Mouse (Mus musculus) stomach, postnatal 0 days (tissue): ENCODE data around the gene Tnnt1. TPM values are rescaled to one million over a fixed set of nuclear protein-coding genes. Genes with fewer than 3 reads are reported as not detected.
"Not testable (repeated sequence)": the region's sequence is repeated elsewhere in the genome, so short reads cannot be mapped to it uniquely, and the experiment has no call there.

Experiments used
- ATAC-seq: fragments of 200-750 bp; cut with Nextera tagmentation; 2 replicates; pipeline ENCODE4 v1.8.0; 2017; ENCODE audit not compliant: low FRiP score, low TSS enrichment
- DNase-seq: peaks from one replicate; pipeline ENCODE4 v3.0.0-alpha.2; 2016; ENCODE audit warnings: low spot score
- H3K27ac ChIP-seq: fragments of 300-500 bp; sonication (generic); replicated peaks from 2 replicates; pipeline ENCODE4 v1.5.1; 2014; ENCODE audit warnings: mild to moderate bottlenecking, control low read depth
- H3K27me3 ChIP-seq: fragments of 300-500 bp; sonication (generic); 2 replicates; pipeline ENCODE4 v1.6.1; 2014; ENCODE audit warnings: low read length; ENCODE audit not compliant: control insufficient read depth, insufficient read depth
- H3K36me3 ChIP-seq: fragments of 300-500 bp; sonication (generic); 2 replicates; pipeline ENCODE4 v1.6.1; 2014; ENCODE audit warnings: low read length, mixed read lengths; ENCODE audit not compliant: control insufficient read depth, insufficient read depth
- H3K4me1 ChIP-seq: fragments of 300-500 bp; sonication (generic); replicated peaks from 2 replicates; pipeline ENCODE4 v1.6.1; 2014; ENCODE audit warnings: antibody characterized with exemption; ENCODE audit not compliant: control insufficient read depth, insufficient read depth
- H3K4me2 ChIP-seq: fragments of 300-500 bp; sonication (generic); replicated peaks from 2 replicates; pipeline ENCODE4 v1.6.1; 2014; ENCODE audit warnings: low read depth, mild to moderate bottlenecking, control low read depth, moderate library complexity
- H3K4me3 ChIP-seq: fragments of 300-500 bp; sonication (generic); 2 replicates; pipeline ENCODE4 v1.5.1; 2014; ENCODE audit warnings: low read depth, low read length, control low read depth
- H3K9ac ChIP-seq: fragments of 300-500 bp; sonication (generic); 2 replicates; pipeline ENCODE4 v1.6.1; 2014; ENCODE audit warnings: mild to moderate bottlenecking, low read length, control low read depth, mixed read lengths
- H3K9me3 ChIP-seq: fragments of 300-500 bp; sonication (generic); 2 replicates; pipeline ENCODE4 v1.6.1; 2016; ENCODE audit warnings: low read length; ENCODE audit not compliant: control insufficient read depth
- CTCF ChIP-seq: IDR thresholded peaks from 2 replicates; pipeline ENCODE4 v1.5.1; 2016; ENCODE audit warnings: antibody characterized with exemption, low read depth, mild to moderate bottlenecking, moderate library complexity
- EP300 ChIP-seq: optimal IDR thresholded peaks from 2 replicates; pipeline ENCODE3; 2016; ENCODE audit warnings: antibody characterized with exemption
- WGBS: fragments of 180-500 bp; shearing (Covaris S2); extraction: QIAGEN DNeasy Blood & Tissue Kit; methylation state at CpG from one replicate; pipeline ENCODE4 v1.1.7; 2014; 5-methylcytosine and 5-hydroxymethylcytosine counted together
- polyA plus RNA-seq: library from polyadenylated mRNA; unstranded; fragments of >200 nt; fragmentation: Nextera tagmentation; extraction: Ambion mirVana; gene quantifications from 2 replicates; pipeline ENCODE4 v1.2.1, GENCODE M21; 2015

Tnnt1 gene
- polyA plus RNA-seq, 1 experiment from 2014 or later, result 15.5 TPM

DNA sequence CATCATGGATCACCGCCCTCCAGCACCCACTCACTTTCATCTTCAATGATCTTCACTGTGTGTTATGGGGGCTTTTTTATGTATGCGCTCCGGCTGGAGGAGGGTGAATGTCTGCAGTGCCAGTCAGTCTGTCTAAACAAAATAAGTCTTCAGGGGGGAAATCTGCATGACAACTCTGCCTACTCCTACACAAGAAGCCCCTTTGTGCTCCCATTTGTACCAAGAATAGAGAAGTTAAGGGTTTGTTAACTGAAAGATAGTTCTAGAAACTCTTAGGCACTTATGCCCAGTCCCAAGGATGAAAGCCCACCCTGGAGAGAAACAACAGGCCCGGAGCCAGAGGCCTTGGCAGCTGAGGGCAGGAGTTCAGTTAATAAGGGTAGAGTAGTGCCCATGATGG is 20.2 kb upstream of the Tnnt1 start:
- ATAC-seq, result no peak
- H3K27ac ChIP-seq, result no peak overlapping the region
- DNase-seq, result no peak
- no peak overlapping the region for H3K9ac ChIP-seq
- 87% methylated on average over 4 of the region's 4 CpGs for WGBS
- H3K36me3 ChIP-seq, result no peaks in the 10 kb centered on the region
- no peak overlapping the region for H3K4me2 ChIP-seq
- no peaks in the 10 kb centered on the region for H3K4me1 ChIP-seq
- H3K4me3 ChIP-seq, result no peak overlapping the region
- no peaks in the 10 kb centered on the region for H3K9me3 ChIP-seq
- TF ChIP-seq EP300, result no peak
- H3K27me3 ChIP-seq, result no peaks in the 10 kb centered on the region

DNA sequence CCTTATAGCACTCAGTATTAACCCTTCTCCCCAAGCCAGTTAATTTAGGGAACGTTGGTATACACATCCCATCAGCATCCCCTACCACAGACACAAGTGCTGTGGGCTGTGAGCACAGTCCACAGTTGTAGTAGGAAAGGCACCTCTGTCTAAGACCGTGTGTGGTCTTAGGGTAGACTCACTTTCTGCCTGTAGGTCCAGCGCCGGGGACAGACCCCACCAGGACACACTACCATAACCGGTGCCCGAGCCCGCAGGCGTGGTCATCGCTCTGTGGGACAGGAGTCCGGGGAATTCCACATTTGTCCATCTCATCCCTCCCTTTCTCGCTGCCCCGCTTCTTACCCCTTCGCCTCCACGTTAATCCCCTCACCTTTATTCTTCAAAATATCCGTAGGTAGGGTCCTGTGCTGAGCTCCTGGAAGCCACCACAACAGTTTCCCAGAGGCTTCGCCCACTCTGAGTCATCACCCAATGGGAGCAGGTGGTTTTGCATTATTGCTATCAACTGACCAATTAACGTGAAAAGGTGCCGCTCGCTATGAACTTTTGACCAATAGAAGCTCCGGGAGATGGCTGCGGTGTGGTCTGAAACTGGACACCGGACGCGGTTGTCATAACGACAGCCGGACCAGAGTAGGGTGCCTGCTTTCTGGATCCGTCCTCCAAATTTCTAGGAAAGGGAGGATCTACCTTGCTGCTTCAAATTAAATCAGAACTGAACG is 16.0 kb upstream of the Tnnt1 start, which contains the start of gene Dnaaf3:
TSS of gene Dnaaf3 (minus strand) at position 449 of the 725 bp plus-strand sequence.
- Histone ChIP-seq H3K9me3 (no peaks in the 10 kb centered on the region), H3K4me2 (peak within 1 kb of the TSS; percentile 57), H3K9ac (no peak within 1 kb of the TSS; the same call in 1 of the 2 replicates), H3K27ac (no peak within 1 kb of the TSS), H3K36me3 (no peaks in the 10 kb centered on the region), H3K27me3 (no peaks in the 10 kb centered on the region), H3K4me3 (peak within 1 kb of the TSS; percentile 36), H3K4me1 (no peaks in the 10 kb centered on the region; the same call in 1 of the 2 replicates)
- 3% methylated on average over 28 of the region's 28 CpGs for WGBS
- ATAC-seq (peak; percentile 93), DNase-seq (peak; percentile 88)
- TF ChIP-seq EP300, result no peak
- TF ChIP-seq CTCF, result no peak

DNA sequence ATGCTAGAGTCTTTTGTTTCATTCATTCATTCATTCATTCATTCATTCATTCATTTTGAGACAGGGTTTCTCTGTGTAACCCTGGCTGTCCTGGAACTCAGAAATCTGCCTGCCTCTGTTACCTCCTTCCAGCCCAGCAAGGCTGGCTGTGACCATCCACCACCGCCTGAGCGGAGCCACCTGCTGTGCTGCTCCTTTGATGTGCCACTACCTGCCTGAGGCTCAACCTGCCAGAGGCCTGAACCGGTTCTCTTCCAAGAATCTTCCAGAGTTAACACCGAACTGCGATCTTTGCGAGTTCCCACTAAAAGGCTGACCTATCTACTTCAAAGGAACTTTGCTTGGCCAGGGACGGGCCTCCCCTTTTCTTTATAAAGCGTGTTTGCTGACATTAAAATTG is 14.0 kb upstream of the Tnnt1 start:
- not testable (repeated sequence) for H3K9me3 ChIP-seq, H3K27ac ChIP-seq, H3K36me3 ChIP-seq, H3K9ac ChIP-seq, ATAC-seq, DNase-seq, H3K4me2 ChIP-seq, H3K4me3 ChIP-seq, H3K27me3 ChIP-seq, H3K4me1 ChIP-seq
- 30% methylated on average over 7 of the region's 8 CpGs for WGBS

DNA sequence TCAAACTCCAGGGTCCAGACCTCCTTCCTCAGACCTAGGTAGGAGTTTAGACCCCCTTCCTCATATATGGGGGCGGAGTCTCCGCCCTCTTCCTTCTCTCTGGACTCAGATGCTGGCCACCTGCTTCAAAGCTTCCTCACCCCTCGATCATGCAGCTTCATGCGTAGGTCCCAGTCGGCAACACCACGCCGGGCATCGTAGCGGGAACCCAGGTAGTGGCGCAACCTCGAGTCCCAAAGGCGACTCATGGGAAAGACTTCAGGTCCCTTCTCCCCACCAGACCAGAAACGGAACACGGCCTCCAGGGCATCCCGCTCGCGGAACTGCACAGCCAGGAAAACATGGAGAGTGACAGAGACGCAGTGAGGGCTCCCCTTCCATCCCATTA is 11.1 kb upstream of the Tnnt1 start:
- Histone ChIP-seq H3K4me2 (peak overlapping the region; percentile 63), H3K4me3 (no peak overlapping the region), H3K9me3 (no peaks in the 10 kb centered on the region), H3K27me3 (no peaks in the 10 kb centered on the region), H3K36me3 (no peaks in the 10 kb centered on the region), H3K9ac (no peak overlapping the region), H3K4me1 (no peaks in the 10 kb centered on the region; the same call in 1 of the 2 replicates), H3K27ac (no peak overlapping the region)
- no peak for DNase-seq
- 63% methylated on average over 18 of the region's 18 CpGs for WGBS
- no peak for ATAC-seq
- no peak for TF ChIP-seq CTCF
- no peak for TF ChIP-seq EP300

DNA sequence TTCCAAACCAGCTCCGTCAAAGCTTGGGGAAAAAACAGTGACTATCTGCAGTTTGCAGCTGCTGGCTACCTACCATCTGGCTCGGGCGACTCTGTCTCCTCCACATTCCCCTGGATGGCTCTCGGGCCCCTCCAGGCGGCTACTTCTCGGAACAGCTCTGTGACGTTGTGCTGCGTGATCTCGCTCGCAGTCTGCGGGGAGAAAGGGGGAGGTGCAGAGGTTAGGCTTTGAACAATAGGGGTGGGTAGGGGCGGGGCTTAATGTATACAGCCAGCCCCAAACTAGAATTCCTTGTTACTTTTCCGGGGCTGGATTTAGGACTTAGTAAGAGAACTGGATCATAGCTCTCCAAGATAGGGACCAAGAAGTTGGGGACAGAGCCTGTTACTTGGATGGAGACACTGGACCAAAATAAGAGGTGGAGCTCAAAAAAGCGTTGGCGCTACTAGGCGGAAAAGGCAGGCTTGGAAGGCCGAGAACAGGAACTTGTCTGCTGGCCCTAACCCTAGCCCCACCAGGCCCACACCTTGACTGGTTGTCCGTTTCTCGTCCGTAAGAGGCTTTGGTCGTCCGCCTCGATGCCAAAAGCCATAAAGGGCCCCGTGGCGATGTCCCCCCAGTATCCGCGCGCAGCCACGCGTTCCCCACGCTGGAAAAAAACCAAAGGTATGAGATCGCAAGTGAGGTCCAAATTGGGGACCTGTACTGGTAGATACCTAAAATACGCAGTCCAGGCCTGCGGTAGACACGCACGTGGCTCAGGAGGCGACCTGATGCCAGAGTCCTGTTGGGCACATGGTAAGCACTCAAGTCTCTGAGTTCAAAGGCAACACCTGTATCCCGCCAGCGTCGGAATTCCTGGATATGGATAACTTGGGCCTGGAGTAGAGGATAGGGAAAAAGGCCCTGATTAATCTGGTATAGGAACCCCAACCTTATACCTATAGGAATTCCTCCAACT is 10.4 kb upstream of the Tnnt1 start:
- TF ChIP-seq CTCF, result peak; percentile 88
- TF ChIP-seq EP300, result no peak
- H3K4me1 ChIP-seq, result no peaks in the 10 kb centered on the region; the same call in 1 of the 2 replicates
- H3K9me3 ChIP-seq, result no peaks in the 10 kb centered on the region
- peak overlapping the region; percentile 53; the same call in 1 of the 2 replicates for H3K27ac ChIP-seq
- peak overlapping the region; percentile 63 for H3K4me2 ChIP-seq
- 26% methylated on average over 40 of the region's 40 CpGs for WGBS
- H3K4me3 ChIP-seq, result peak overlapping the region; percentile 31
- no peaks in the 10 kb centered on the region for H3K27me3 ChIP-seq
- peak; percentile 93 for ATAC-seq
- H3K36me3 ChIP-seq, result no peaks in the 10 kb centered on the region
- peak; percentile 89 for DNase-seq
- peak overlapping the region; percentile 58 for H3K9ac ChIP-seq
